Mouse (Mus musculus) stomach, embryonic 16.5 days (tissue): Measurements from ENCODE around the gene Ncapd3. TPM values are rescaled to one million over a fixed set of nuclear protein-coding genes. Genes with fewer than 3 reads are reported as not detected.

ENCODE experiments used
- ATAC-seq: fragments of 200-750 bp; cut with Nextera tagmentation; 2 replicates; pipeline ENCODE4 v1.8.0; 2017; ENCODE audit warnings: moderate number of reproducible peaks, moderate TSS enrichment; ENCODE audit not compliant: insufficient read depth, low FRiP score
- H3K27ac ChIP-seq: fragments of 300-500 bp; sonication (generic); 2 replicates; pipeline ENCODE4 v1.5.1; 2014; ENCODE audit warnings: low read length
- H3K27me3 ChIP-seq: fragments of 300-500 bp; sonication (generic); 2 replicates; pipeline ENCODE4 v1.6.1; 2014; ENCODE audit warnings: low read length, control low read depth, mixed read lengths; ENCODE audit not compliant: control insufficient read depth, insufficient read depth
- H3K36me3 ChIP-seq: fragments of 300-500 bp; sonication (generic); 2 replicates; pipeline ENCODE4 v1.6.1; 2014; ENCODE audit warnings: low read length; ENCODE audit not compliant: control insufficient read depth, insufficient read depth
- H3K4me1 ChIP-seq: fragments of 300-500 bp; sonication (generic); 2 replicates; pipeline ENCODE4 v1.6.1; 2014; ENCODE audit warnings: low read length, control low read depth, mixed read lengths; ENCODE audit not compliant: control insufficient read depth, insufficient read depth
- H3K4me2 ChIP-seq: fragments of 300-500 bp; sonication (generic); 2 replicates; pipeline ENCODE4 v1.6.1; 2014; ENCODE audit warnings: low read depth, low read length, mixed read lengths
- H3K4me3 ChIP-seq: fragments of 300-500 bp; sonication (generic); replicated peaks from 2 replicates; pipeline ENCODE4 v1.5.1; 2014; ENCODE audit warnings: mild to moderate bottlenecking, low read length
- H3K9ac ChIP-seq: fragments of 300-500 bp; sonication (generic); 2 replicates; pipeline ENCODE4 v1.6.1; 2014; ENCODE audit warnings: low read length
- H3K9me3 ChIP-seq: fragments of 300-500 bp; sonication (generic); replicated peaks from 2 replicates; pipeline ENCODE4 v1.6.1; 2016; ENCODE audit warnings: low read length, control low read depth; ENCODE audit not compliant: control insufficient read depth
- WGBS: fragments of 180-500 bp; shearing (Covaris S2); extraction: QIAGEN DNeasy Blood & Tissue Kit; methylation state at CpG from one replicate; pipeline ENCODE4 v1.1.7; 2014; 5-methylcytosine and 5-hydroxymethylcytosine counted together
- polyA plus RNA-seq: library from polyadenylated mRNA; unstranded; fragments of >200 nt; fragmentation: Nextera tagmentation; extraction: Ambion mirVana; gene quantifications from 2 replicates; pipeline ENCODE4 v1.2.1, GENCODE M21; 2015

The Ncapd3 gene
- polyA plus RNA-seq, 1 experiment from 2014 or later, result 24.7 TPM

GRCm38 (mm10) chr9:27075812-27076211 is 45.8 kb downstream of the Ncapd3 start:
- peaks cover 13% of the 10 kb centered on the region for H3K36me3 ChIP-seq

GRCm38 (mm10) chr9:27086256-27086655 is 56.3 kb downstream of the Ncapd3 start:
- H3K4me1 ChIP-seq, result no peaks in the 10 kb centered on the region
- no peak overlapping the region for H3K4me2 ChIP-seq
- no peak for ATAC-seq
- H3K36me3 ChIP-seq, result peaks cover 29% of the 10 kb centered on the region
- no peaks in the 10 kb centered on the region for H3K27me3 ChIP-seq
- 83% methylated on average over 5 of the region's 5 CpGs for WGBS
- H3K9me3 ChIP-seq, result no peaks in the 10 kb centered on the region
- no peak overlapping the region for H3K9ac ChIP-seq
- no peak overlapping the region for H3K27ac ChIP-seq
- no peak overlapping the region for H3K4me3 ChIP-seq

More at GRCm38 (mm10) chr9:27075812-27076211, 45.8 kb downstream of the Ncapd3 start:
- H3K27ac ChIP-seq, result no peak overlapping the region
- no peak overlapping the region for H3K9ac ChIP-seq
- ATAC-seq, result no peak
- H3K4me1 ChIP-seq, result no peaks in the 10 kb centered on the region
- no peak overlapping the region for H3K4me3 ChIP-seq
- H3K27me3 ChIP-seq, result no peaks in the 10 kb centered on the region
- no peak overlapping the region for H3K4me2 ChIP-seq
- no peaks in the 10 kb centered on the region for H3K9me3 ChIP-seq

GRCm38 (mm10) chr9:27087402-27087801 is 57.4 kb downstream of the Ncapd3 start:
- no peak overlapping the region for H3K4me3 ChIP-seq
- no peaks in the 10 kb centered on the region for H3K9me3 ChIP-seq
- peaks cover 25% of the 10 kb centered on the region for H3K36me3 ChIP-seq
- H3K4me1 ChIP-seq, result no peaks in the 10 kb centered on the region
- ATAC-seq, result no peak
- no peak overlapping the region for H3K4me2 ChIP-seq
- WGBS, result 88% methylated on average over 3 of the region's 3 CpGs
- H3K9ac ChIP-seq, result no peak overlapping the region
- H3K27ac ChIP-seq, result no peak overlapping the region
- H3K27me3 ChIP-seq, result no peaks in the 10 kb centered on the region

GRCm38 (mm10) chr9:27090134-27090533 is 60.2 kb downstream of the Ncapd3 start:
- ATAC-seq, result no peak
- H3K36me3 ChIP-seq, result peaks cover 21% of the 10 kb centered on the region
- 82% methylated on average over 1 of the region's 1 CpGs for WGBS

GRCm38 (mm10) chr9:27090801-27091775 is 61.1 kb downstream of the Ncapd3 start:
- peaks cover 19% of the 10 kb centered on the region for H3K36me3 ChIP-seq

More at GRCm38 (mm10) chr9:27090134-27090533, 60.2 kb downstream of the Ncapd3 start:
- Histone ChIP-seq H3K27me3 (no peaks in the 10 kb centered on the region), H3K9me3 (no peaks in the 10 kb centered on the region), H3K4me1 (no peaks in the 10 kb centered on the region), H3K9ac (no peak overlapping the region), H3K4me2 (no peak overlapping the region), H3K4me3 (no peak overlapping the region), H3K27ac (no peak overlapping the region)

GRCm38 (mm10) chr9:27092916-27093315 is 62.9 kb downstream of the Ncapd3 start:
- H3K4me3 ChIP-seq, result no peak overlapping the region
- H3K9me3 ChIP-seq, result no peaks in the 10 kb centered on the region
- no peak for ATAC-seq
- H3K4me1 ChIP-seq, result no peaks in the 10 kb centered on the region
- H3K9ac ChIP-seq, result no peak overlapping the region
- peaks cover 18% of the 10 kb centered on the region; the same call in 1 of the 2 replicates for H3K36me3 ChIP-seq
- no peak overlapping the region for H3K4me2 ChIP-seq
- 91% methylated on average over 6 of the region's 6 CpGs for WGBS
- no peaks in the 10 kb centered on the region for H3K27me3 ChIP-seq
- H3K27ac ChIP-seq, result no peak overlapping the region

More at GRCm38 (mm10) chr9:27090801-27091775, 61.1 kb downstream of the Ncapd3 start:
- Histone ChIP-seq H3K27ac (no peak overlapping the region), H3K9ac (no peak overlapping the region), H3K4me1 (no peaks in the 10 kb centered on the region), H3K4me2 (no peak overlapping the region), H3K4me3 (no peak overlapping the region), H3K27me3 (no peaks in the 10 kb centered on the region), H3K9me3 (no peaks in the 10 kb centered on the region)
- 91% methylated on average over 13 of the region's 13 CpGs for WGBS
- ATAC-seq, result no peak

- H3K9me3 ChIP-seq, result no peaks in the 10 kb centered on the region
- ATAC-seq, result no peak
- no peak overlapping the region for H3K9ac ChIP-seq
- no peak overlapping the region for H3K4me2 ChIP-seq
- no peak overlapping the region for H3K4me3 ChIP-seq
- 45% methylated on average over 4 of the region's 4 CpGs for WGBS
- H3K36me3 ChIP-seq, result 0 out of 2 replicates have a peak, but pooled peaks cover 5% of the 10 kb centered on the region
- H3K4me1 ChIP-seq, result no peaks in the 10 kb centered on the region
- no peak overlapping the region for H3K27ac ChIP-seq
- no peaks in the 10 kb centered on the region for H3K27me3 ChIP-seq
Observed at GRCm38 (mm10) chr9:27098092-27098491, 68.1 kb downstream of the Ncapd3 start.

GRCm38 (mm10) chr9:27098557-27098956 is 68.6 kb downstream of the Ncapd3 start:
- ATAC-seq, result no peak
- Histone ChIP-seq H3K4me2 (no peak overlapping the region), H3K4me3 (no peak overlapping the region), H3K27ac (no peak overlapping the region), H3K9me3 (no peaks in the 10 kb centered on the region), H3K27me3 (no peaks in the 10 kb centered on the region), H3K9ac (no peak overlapping the region), H3K36me3 (0 out of 2 replicates have a peak, but pooled peaks cover 5% of the 10 kb centered on the region), H3K4me1 (no peaks in the 10 kb centered on the region)
- 86% methylated on average over 8 of the region's 8 CpGs for WGBS

GRCm38 (mm10) chr9:27099474-27099873 is 69.5 kb downstream of the Ncapd3 start:
- WGBS, result 86% methylated on average over 4 of the region's 4 CpGs
- Histone ChIP-seq H3K4me1 (no peaks in the 10 kb centered on the region), H3K4me2 (no peak overlapping the region), H3K27me3 (no peaks in the 10 kb centered on the region), H3K9ac (no peak overlapping the region), H3K4me3 (no peak overlapping the region), H3K27ac (no peak overlapping the region), H3K9me3 (no peaks in the 10 kb centered on the region), H3K36me3 (0 out of 2 replicates have a peak, but pooled peaks cover under 1% of the 10 kb centered on the region)
- ATAC-seq, result no peak
